Mouse (Mus musculus) forebrain, embryonic 13.5 days (tissue): ENCODE measurements around the gene Nfkbiz. TPM values are rescaled to one million over a fixed set of nuclear protein-coding genes. Genes with fewer than 3 reads are reported as not detected.
"Not testable (repeated sequence)": the region's sequence is repeated elsewhere in the genome, so short reads cannot be mapped to it uniquely, and the experiment has no call there.

Experiments
- ATAC-seq: fragments of 200-750 bp; cut with Nextera tagmentation; 2 replicates; pipeline ENCODE4 v1.8.0; 2017
- H3K27ac ChIP-seq: fragments of 300-500 bp; sonication (generic); 2 replicates; pipeline ENCODE4 v1.5.1; 2015; ENCODE audit warnings: inconsistent platforms, mild to moderate bottlenecking, moderate library complexity
- H3K27me3 ChIP-seq: fragments of 300-500 bp; sonication (generic); 2 replicates; pipeline ENCODE4 v1.6.1; 2015; ENCODE audit warnings: mild to moderate bottlenecking, inconsistent platforms
- H3K36me3 ChIP-seq: fragments of 300-500 bp; sonication (generic); 2 replicates; pipeline ENCODE4 v1.6.1; 2015; ENCODE audit warnings: mild to moderate bottlenecking, inconsistent platforms; ENCODE audit not compliant: poor library complexity, severe bottlenecking
- H3K4me1 ChIP-seq: fragments of 300-500 bp; sonication (generic); 2 replicates; pipeline ENCODE4 v1.6.1; 2015; ENCODE audit warnings: inconsistent platforms
- H3K4me2 ChIP-seq: fragments of 300-500 bp; sonication (generic); 2 replicates; pipeline ENCODE4 v1.6.1; 2015; ENCODE audit warnings: inconsistent platforms, mild to moderate bottlenecking, moderate library complexity
- H3K4me3 ChIP-seq: fragments of 300-500 bp; sonication (generic); 2 replicates; pipeline ENCODE4 v1.5.1; 2015; ENCODE audit warnings: mild to moderate bottlenecking, inconsistent platforms
- H3K9ac ChIP-seq: fragments of 300-500 bp; sonication (generic); 2 replicates; pipeline ENCODE4 v1.6.1; 2015; ENCODE audit warnings: mild to moderate bottlenecking, inconsistent platforms
- H3K9me3 ChIP-seq: fragments of 300-500 bp; sonication (generic); replicated peaks from 2 replicates; pipeline ENCODE4 v1.6.1; 2016; ENCODE audit warnings: inconsistent platforms
- WGBS: fragments of 180-500 bp; shearing (Covaris S2); methylation state at CpG from one replicate; pipeline ENCODE4 v1.1.7; 2015; 5-methylcytosine and 5-hydroxymethylcytosine counted together
- polyA plus RNA-seq: library from polyadenylated mRNA; unstranded; fragments of >200 nt; fragmentation: Nextera tagmentation; extraction: Ambion mirVana; gene quantifications from 2 replicates; pipeline ENCODE4 v1.2.1, GENCODE M21; 2015

Gene Nfkbiz
- polyA plus RNA-seq, 1 experiment from 2014 or later, result 1.6 TPM

GRCm38 (mm10) chr16:55850485-55850884, 11.8 kb upstream of the Nfkbiz start:
- Histone ChIP-seq H3K36me3 (peaks cover 11% of the 10 kb centered on the region), H3K4me3 (no peak overlapping the region), H3K27ac (no peak overlapping the region), H3K9ac (no peak overlapping the region), H3K27me3 (no peaks in the 10 kb centered on the region), H3K9me3 (no peaks in the 10 kb centered on the region), H3K4me1 (no peaks in the 10 kb centered on the region), H3K4me2 (no peak overlapping the region)
- 89% methylated on average over 3 of the region's 3 CpGs for WGBS
- no peak for ATAC-seq

- H3K9ac ChIP-seq, result no peak overlapping the region
- no peak overlapping the region for H3K4me3 ChIP-seq
- H3K27ac ChIP-seq, result no peak overlapping the region
- H3K4me1 ChIP-seq, result no peaks in the 10 kb centered on the region
- H3K27me3 ChIP-seq, result no peaks in the 10 kb centered on the region
- 0 out of 2 replicates have a peak, but pooled peaks cover 4% of the 10 kb centered on the region for H3K9me3 ChIP-seq
- WGBS, result 74% methylated on average over 8 of the region's 8 CpGs
- peaks cover 22% of the 10 kb centered on the region for H3K36me3 ChIP-seq
- H3K4me2 ChIP-seq, result no peak overlapping the region
- ATAC-seq, result no peak
Observed at GRCm38 (mm10) chr16:55847679-55848078, 9.0 kb upstream of the Nfkbiz start.

DNA sequence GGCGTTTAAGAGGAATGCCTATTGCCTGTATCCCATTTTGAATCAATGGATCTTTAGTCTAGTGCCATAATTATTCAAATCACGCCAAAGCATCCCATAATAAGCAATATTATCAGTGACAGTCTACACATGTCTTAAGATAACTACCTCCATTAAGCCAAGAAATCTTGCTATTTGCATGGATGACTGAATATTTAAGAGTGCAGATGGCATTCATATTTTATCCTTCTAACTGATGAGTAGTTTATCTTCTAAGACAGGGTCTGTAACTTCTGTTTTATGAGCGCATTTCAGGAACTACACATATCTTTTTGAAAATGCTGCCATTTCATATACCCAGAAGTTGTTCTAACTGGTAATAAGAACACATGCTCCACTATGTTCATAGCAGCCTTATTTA, 6.1 kb upstream of the Nfkbiz start:
- Histone ChIP-seq H3K36me3 (peaks cover 18% of the 10 kb centered on the region), H3K9me3 (0 out of 2 replicates have a peak, but pooled peaks cover 4% of the 10 kb centered on the region), H3K4me1 (no peaks in the 10 kb centered on the region), H3K27me3 (no peaks in the 10 kb centered on the region), H3K4me3 (no peak overlapping the region), H3K27ac (no peak overlapping the region), H3K4me2 (no peak overlapping the region), H3K9ac (no peak overlapping the region)
- 92% methylated on average over 3 of the region's 3 CpGs for WGBS
- no peak for ATAC-seq

GRCm38 (mm10) chr16:55843919-55844318, 5.2 kb upstream of the Nfkbiz start:
- ATAC-seq, result no peak
- no peak overlapping the region for H3K27ac ChIP-seq
- 94% methylated on average over 12 of the region's 12 CpGs for WGBS
- H3K9ac ChIP-seq, result no peak overlapping the region
- no peaks in the 10 kb centered on the region for H3K27me3 ChIP-seq
- peaks cover 3% of the 10 kb centered on the region; the same call in 1 of the 2 replicates for H3K4me1 ChIP-seq
- 0 out of 2 replicates have a peak, but pooled peaks cover 4% of the 10 kb centered on the region for H3K9me3 ChIP-seq
- no peak overlapping the region for H3K4me2 ChIP-seq
- H3K4me3 ChIP-seq, result no peak overlapping the region
- H3K36me3 ChIP-seq, result peaks cover 14% of the 10 kb centered on the region

DNA sequence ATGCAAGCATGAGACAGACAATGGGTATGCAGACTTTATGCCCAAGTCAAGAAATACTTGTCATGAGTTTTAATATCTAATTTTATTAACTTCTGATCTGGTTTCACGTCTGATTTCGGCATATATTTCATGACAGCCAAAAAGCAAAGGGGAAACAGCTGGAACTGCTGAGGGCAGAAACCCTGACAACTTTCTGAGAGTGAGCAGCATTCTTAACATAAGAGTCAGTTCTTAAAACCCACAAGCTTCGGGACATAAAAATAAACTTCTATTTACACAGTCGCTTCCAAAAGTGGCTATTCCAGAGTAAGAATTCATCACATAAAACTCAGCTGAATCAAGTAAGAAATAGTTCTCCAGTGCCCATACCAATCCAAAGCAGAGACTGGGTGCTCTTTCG, 4.4 kb upstream of the Nfkbiz start:
- H3K4me2 ChIP-seq, result no peak overlapping the region
- no peak overlapping the region for H3K9ac ChIP-seq
- ATAC-seq, result no peak
- H3K9me3 ChIP-seq, result 0 out of 2 replicates have a peak, but pooled peaks cover 4% of the 10 kb centered on the region
- H3K4me1 ChIP-seq, result peaks cover 4% of the 10 kb centered on the region; the same call in 1 of the 2 replicates
- peaks cover 12% of the 10 kb centered on the region for H3K36me3 ChIP-seq
- H3K27me3 ChIP-seq, result no peaks in the 10 kb centered on the region
- WGBS, result 94% methylated on average over 5 of the region's 5 CpGs
- no peak overlapping the region for H3K4me3 ChIP-seq
- H3K27ac ChIP-seq, result no peak overlapping the region

GRCm38 (mm10) chr16:55841506-55841905, 2.8 kb upstream of the Nfkbiz start:
- Histone ChIP-seq H3K36me3 (peaks cover 12% of the 10 kb centered on the region), H3K9ac (no peak overlapping the region), H3K27ac (no peak overlapping the region), H3K9me3 (0 out of 2 replicates have a peak, but pooled peaks cover 4% of the 10 kb centered on the region), H3K4me1 (peaks cover 10% of the 10 kb centered on the region; the same call in 1 of the 2 replicates), H3K4me3 (no peak overlapping the region), H3K4me2 (no peak overlapping the region), H3K27me3 (no peaks in the 10 kb centered on the region)
- no peak for ATAC-seq
- WGBS, result 90% methylated on average over 6 of the region's 6 CpGs

GRCm38 (mm10) chr16:55838129-55838509, 580 bp downstream of the Nfkbiz start:
- no peak overlapping the region for H3K27ac ChIP-seq
- ATAC-seq, result no peak
- peak overlapping the region; percentile 81 for H3K9ac ChIP-seq

GRCm38 (mm10) chr16:55837653-55838052, 1.0 kb downstream of the Nfkbiz start:
- H3K4me1 ChIP-seq, H3K27ac ChIP-seq, H3K9me3 ChIP-seq, ATAC-seq, H3K9ac ChIP-seq, H3K27me3 ChIP-seq, H3K36me3 ChIP-seq: not testable (repeated sequence)
- H3K4me2 ChIP-seq, result peak overlapping the region; percentile 73
- 90% methylated on average over 8 of the region's 8 CpGs for WGBS
- H3K4me3 ChIP-seq, result peak overlapping the region; percentile 61

More at GRCm38 (mm10) chr16:55838129-55838509, 580 bp downstream of the Nfkbiz start:
- Histone ChIP-seq H3K9me3 (no peaks in the 10 kb centered on the region), H3K4me1 (peaks cover 10% of the 10 kb centered on the region; the same call in 1 of the 2 replicates), H3K4me3 (peak overlapping the region; percentile 61), H3K27me3 (no peaks in the 10 kb centered on the region), H3K4me2 (peak overlapping the region; percentile 73), H3K36me3 (no peaks in the 10 kb centered on the region)
- under 1% methylated on average over 3 of the region's 3 CpGs for WGBS

- Histone ChIP-seq H3K27ac (no peak overlapping the region), H3K4me1 (peaks cover 10% of the 10 kb centered on the region; the same call in 1 of the 2 replicates), H3K36me3 (no peaks in the 10 kb centered on the region), H3K4me3 (no peak overlapping the region), H3K4me2 (no peak overlapping the region), H3K27me3 (no peaks in the 10 kb centered on the region), H3K9me3 (no peaks in the 10 kb centered on the region), H3K9ac (no peak overlapping the region)
- 84% methylated on average over 2 of the region's 2 CpGs for WGBS
- no peak for ATAC-seq
Observed at GRCm38 (mm10) chr16:55837168-55837567, 1.5 kb downstream of the Nfkbiz start.

- no peaks in the 10 kb centered on the region for H3K36me3 ChIP-seq
- H3K27me3 ChIP-seq, result no peaks in the 10 kb centered on the region
- H3K27ac ChIP-seq, result no peak overlapping the region
- no peak for ATAC-seq
- no peak overlapping the region for H3K4me2 ChIP-seq
- peaks cover 10% of the 10 kb centered on the region; the same call in 1 of the 2 replicates for H3K4me1 ChIP-seq
- H3K4me3 ChIP-seq, result no peak overlapping the region
- no peak overlapping the region for H3K9ac ChIP-seq
- H3K9me3 ChIP-seq, result no peaks in the 10 kb centered on the region
Observed at GRCm38 (mm10) chr16:55835798-55836197, 2.9 kb downstream of the Nfkbiz start.

DNA sequence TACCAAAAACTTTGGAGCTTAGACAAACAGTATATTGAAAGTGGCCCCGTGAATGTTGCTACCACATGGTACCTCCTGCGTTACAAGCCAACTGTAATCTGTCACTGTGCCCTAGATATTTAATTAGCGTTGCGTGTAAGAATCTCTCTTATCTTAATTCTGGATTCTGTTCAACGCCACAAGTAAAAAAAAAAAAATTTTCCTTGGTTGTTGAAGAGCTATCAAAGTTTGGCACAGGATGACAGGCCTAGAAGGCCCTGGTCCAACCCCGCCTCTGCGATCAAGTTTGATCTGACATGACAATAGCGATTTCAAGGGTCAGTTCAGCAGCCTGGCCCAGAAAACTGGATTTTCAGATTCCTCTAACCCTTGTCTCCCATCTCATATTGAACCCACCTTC, 6.1 kb downstream of the Nfkbiz start:
- Histone ChIP-seq H3K36me3 (no peaks in the 10 kb centered on the region), H3K27ac (no peak overlapping the region), H3K27me3 (no peaks in the 10 kb centered on the region), H3K4me1 (peaks cover under 1% of the 10 kb centered on the region; the same call in 1 of the 2 replicates), H3K9me3 (no peaks in the 10 kb centered on the region), H3K4me2 (no peak overlapping the region), H3K9ac (no peak overlapping the region), H3K4me3 (no peak overlapping the region)
- 92% methylated on average over 8 of the region's 8 CpGs for WGBS
- no peak for ATAC-seq

DNA sequence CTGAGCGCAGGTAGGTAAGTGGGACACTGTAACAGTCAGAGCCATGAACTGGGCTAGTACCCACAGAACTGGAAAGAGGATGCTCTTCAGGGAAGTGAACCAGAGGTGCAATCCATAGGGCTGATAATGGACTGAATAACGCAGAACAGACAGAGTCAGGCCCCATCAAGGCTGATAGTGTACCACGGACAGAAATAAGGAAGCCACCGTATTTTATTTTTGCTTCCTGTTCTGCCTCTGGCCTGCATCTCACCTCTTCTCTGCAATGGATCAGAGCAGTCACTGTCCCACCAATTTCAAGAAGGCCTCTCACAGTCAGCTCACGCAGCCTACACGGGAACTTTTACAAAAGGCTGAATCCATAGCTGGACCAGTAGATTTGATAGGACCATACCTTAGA, 6.7 kb downstream of the Nfkbiz start:
- Histone ChIP-seq H3K9ac (no peak overlapping the region), H3K27me3 (no peaks in the 10 kb centered on the region), H3K36me3 (no peaks in the 10 kb centered on the region), H3K4me2 (no peak overlapping the region), H3K9me3 (no peaks in the 10 kb centered on the region), H3K27ac (no peak overlapping the region), H3K4me1 (no peaks in the 10 kb centered on the region), H3K4me3 (no peak overlapping the region)
- no peak for ATAC-seq
- WGBS, result 94% methylated on average over 6 of the region's 6 CpGs

DNA sequence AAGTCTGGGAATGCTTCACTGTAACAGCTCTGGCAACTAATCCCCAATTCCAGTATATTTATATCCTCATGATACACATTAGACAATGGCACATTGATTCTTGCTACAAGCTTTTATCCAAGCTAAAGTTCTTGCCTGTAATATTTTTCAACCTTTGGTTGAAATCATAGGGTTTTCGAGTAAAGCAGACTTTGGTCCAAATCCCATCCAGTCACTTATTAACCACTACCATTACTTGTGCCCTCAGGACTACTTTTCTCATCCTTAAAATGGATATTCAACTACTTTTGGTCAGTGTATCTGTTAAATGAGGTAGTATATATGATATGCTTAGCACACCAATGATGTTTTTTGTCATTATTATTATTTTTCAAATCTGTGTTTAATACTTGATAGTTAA, 7.2 kb downstream of the Nfkbiz start:
- Histone ChIP-seq H3K27me3 (no peaks in the 10 kb centered on the region), H3K9ac (no peak overlapping the region), H3K27ac (no peak overlapping the region), H3K4me3 (no peak overlapping the region), H3K36me3 (no peaks in the 10 kb centered on the region), H3K4me2 (no peak overlapping the region), H3K9me3 (no peaks in the 10 kb centered on the region), H3K4me1 (no peaks in the 10 kb centered on the region)
- WGBS, result 89% methylated on average over 1 of the region's 1 CpGs
- ATAC-seq, result no peak
